In genomic region chr10:105899677-105900076, GRCm38 (mm10) we compare ENCODE assay signal across 15 mouse cellular contexts. TPM values are rescaled to one million over a fixed set of nuclear protein-coding genes. Genes with fewer than 3 reads are reported as not detected.
DNase-seq lines count a peak whose midpoint lies in the region; ATAC-seq and TF ChIP-seq lines count a peak whose summit lies in the region.
"Had no signal": no experiment of that assay in that cellular context is flagged by ENCODE, and none has a peak within 500 bp of the region (broad histone marks: within the 10 kb centered on the region; RNA-seq: fewer than 3 reads in every experiment).

No protein-coding gene starts in this region.

- no peaks in the 10 kb centered on the region for H3K27me3 ChIP-seq in hindbrain, embryonic 16.5 days (replicated peaks; ENCODE audit: control insufficient read depth, insufficient read depth, low read length)
- no peaks in the 10 kb centered on the region for H3K27me3 ChIP-seq in midbrain, postnatal 0 days (ENCODE audit: insufficient read depth, low read length)
- H3K27me3 ChIP-seq in stomach, postnatal 0 days (ENCODE audit: control insufficient read depth, insufficient read depth, low read length), result no peaks in the 10 kb centered on the region

- no peak overlapping the region for H3K4me2 ChIP-seq in hindbrain, embryonic 16.5 days (ENCODE audit: low read length)
- no peak overlapping the region for H3K4me2 ChIP-seq in midbrain, postnatal 0 days (ENCODE audit: low read depth, low read length, poor library complexity, severe bottlenecking)
- no peak overlapping the region for H3K4me2 ChIP-seq in stomach, postnatal 0 days (replicated peaks; ENCODE audit: low read depth)

- TF ChIP-seq EP300 in stomach, postnatal 0 days (optimal IDR thresholded peaks at IDR 0.05), result no peak

- H3K4me1 ChIP-seq in hindbrain, embryonic 16.5 days (ENCODE audit: control insufficient read depth, insufficient read depth, low read depth, low read length), result no peaks in the 10 kb centered on the region
- 0 out of 2 replicates have a peak, but pooled peaks cover 7% of the 10 kb centered on the region for H3K4me1 ChIP-seq in midbrain, postnatal 0 days (ENCODE audit: insufficient read depth, low read length)
- no peaks in the 10 kb centered on the region for H3K4me1 ChIP-seq in stomach, postnatal 0 days (replicated peaks; ENCODE audit: control insufficient read depth, insufficient read depth)
- H3K4me1 ChIP-seq: heart, embryonic 10.5 days had no signal

- no peaks in the 10 kb centered on the region for H3K9me3 ChIP-seq in hindbrain, embryonic 16.5 days (ENCODE audit: control insufficient read depth, low read length)
- H3K9me3 ChIP-seq in midbrain, postnatal 0 days (ENCODE audit: low read length), result no peaks in the 10 kb centered on the region
- no peaks in the 10 kb centered on the region for H3K9me3 ChIP-seq in stomach, postnatal 0 days (ENCODE audit: control insufficient read depth, low read length)
- H3K9me3 ChIP-seq: heart, embryonic 10.5 days had no signal

- 12% methylated on average over 1 of the region's 1 CpGs for WGBS in hindbrain, embryonic 16.5 days
- WGBS in midbrain, postnatal 0 days, result 8% methylated on average over 1 of the region's 1 CpGs
- WGBS in stomach, postnatal 0 days, result 44% methylated on average over 1 of the region's 1 CpGs

- H3K9ac ChIP-seq in hindbrain, embryonic 16.5 days (ENCODE audit: low read depth, low read length), result no peak overlapping the region
- H3K9ac ChIP-seq in midbrain, postnatal 0 days (replicated peaks; ENCODE audit: low read length, poor library complexity, severe bottlenecking), result no peak overlapping the region
- no peak overlapping the region for H3K9ac ChIP-seq in stomach, postnatal 0 days (ENCODE audit: low read length)

- ATAC-seq in frontal cortex, adult (ENCODE audit: low TSS enrichment), result 0 out of 2 replicates have a peak, but pooled peaks have one; percentile 9
- ATAC-seq in hindbrain, embryonic 16.5 days, result peak; percentile 48
- ATAC-seq in midbrain, postnatal 0 days (ENCODE audit: low FRiP score), result peak; percentile 60; the same call in 1 of the 2 replicates
- ATAC-seq in stomach, postnatal 0 days (ENCODE audit: low FRiP score, low TSS enrichment), result no peak
- ATAC-seq: inflammation-experienced regulatory T-cells, adult 6 months had no signal

- TF ChIP-seq CTCF in midbrain, postnatal 0 days (IDR thresholded peaks at IDR 0.05), result no peak
- no peak for TF ChIP-seq CTCF in stomach, postnatal 0 days (IDR thresholded peaks at IDR 0.05; ENCODE audit: low read depth)

- H3K36me3 ChIP-seq in hindbrain, embryonic 16.5 days (ENCODE audit: control insufficient read depth, insufficient read depth, low read length), result no peaks in the 10 kb centered on the region
- no peaks in the 10 kb centered on the region for H3K36me3 ChIP-seq in midbrain, postnatal 0 days (ENCODE audit: insufficient read depth, low read length)
- no peaks in the 10 kb centered on the region for H3K36me3 ChIP-seq in stomach, postnatal 0 days (ENCODE audit: control insufficient read depth, insufficient read depth, low read length)
- H3K36me3 ChIP-seq: heart, embryonic 10.5 days had no signal

- H3K4me3 ChIP-seq in hindbrain, embryonic 16.5 days (ENCODE audit: low read length), result no peak overlapping the region
- no peak overlapping the region for H3K4me3 ChIP-seq in midbrain, postnatal 0 days (ENCODE audit: low read depth, low read length)
- H3K4me3 ChIP-seq in stomach, postnatal 0 days (ENCODE audit: low read depth, low read length), result no peak overlapping the region
- H3K4me3 ChIP-seq: heart, embryonic 10.5 days had no signal

- no peak for DNase-seq in frontal cortex, postnatal 10 days (ENCODE audit: low spot score in 2 of 2)
- DNase-seq in embryo, embryonic 10.5 days (ENCODE audit: low spot score), result peak; percentile 18
- peak; percentile 8 for DNase-seq in midbrain, postnatal 0 days (ENCODE audit: low spot score)
- DNase-seq in right cerebral cortex, adult 2 months (ENCODE audit: low spot score in 2 of 2), result no peak
- no peak for DNase-seq in stomach, postnatal 0 days (ENCODE audit: low spot score)
- DNase-seq: cerebellum, adult 18-20 months; heart, postnatal 14 days; kidney, adult 9 months; kidney, postnatal 4 days; lung, postnatal 36 days; right cerebral cortex, postnatal 25 days had no signal

- no peak overlapping the region for H3K27ac ChIP-seq in hindbrain, embryonic 16.5 days (ENCODE audit: low read depth, low read length)
- H3K27ac ChIP-seq in midbrain, postnatal 0 days (ENCODE audit: low read depth, low read length), result 0 out of 2 replicates have a peak overlapping the region, but pooled peaks have one; percentile 38
- no peak overlapping the region for H3K27ac ChIP-seq in stomach, postnatal 0 days (replicated peaks)
- H3K27ac ChIP-seq: heart, embryonic 10.5 days had no signal

RNA-seq across cellular contexts. Expression of gene Mettl25, which starts 58.5 kb away (rescaled TPM):
- polyA plus RNA-seq in hindbrain, embryonic 16.5 days (2015; fragmentation: Nextera tagmentation; extraction: Ambion mirVana), result 13.4 and 14.3 TPM in 2 replicates
- 20.1 and 29.7 TPM in 2 replicates for total RNA-seq in midbrain, postnatal 0 days (2014; rRNA removed)
- 17.2 and 17.7 TPM in 2 replicates for polyA plus RNA-seq in midbrain, postnatal 0 days (2015; fragmentation: Nextera tagmentation; extraction: Ambion mirVana)
- 7.1 and 7.5 TPM in 2 replicates for polyA plus RNA-seq in stomach, postnatal 0 days (2015; fragmentation: Nextera tagmentation; extraction: Ambion mirVana)

RNA-seq across cellular contexts. Expression of gene Ccdc59, which starts 58.8 kb away (rescaled TPM):
- 35.6 and 36.4 TPM in 2 replicates for polyA plus RNA-seq in hindbrain, embryonic 16.5 days (2015; fragmentation: Nextera tagmentation; extraction: Ambion mirVana)
- 13.0 and 19.0 TPM in 2 replicates for total RNA-seq in midbrain, postnatal 0 days (2014; rRNA removed)
- polyA plus RNA-seq in midbrain, postnatal 0 days (2015; fragmentation: Nextera tagmentation; extraction: Ambion mirVana), result 41.0 and 46.4 TPM in 2 replicates
- polyA plus RNA-seq in stomach, postnatal 0 days (2015; fragmentation: Nextera tagmentation; extraction: Ambion mirVana), result 37.3 and 38.5 TPM in 2 replicates

Comparison
In these comparisons a context has a peak if more than half of its experiments do, and no peak if none do; other contexts are left out.
1. DNase-seq: peak in embryo, embryonic 10.5 days (single experiment) and midbrain, postnatal 0 days (single experiment); none in frontal cortex, postnatal 10 days (0 of 2), right cerebral cortex, adult 2 months (0 of 2) and stomach, postnatal 0 days (single experiment).